ENCODE assay signal across 7 mouse cellular contexts in genomic region chr5:129019497-129020299, GRCm38 (mm10). TPM values are rescaled to one million over a fixed set of nuclear protein-coding genes. Genes with fewer than 3 reads are reported as not detected.
DNase-seq lines count a peak whose midpoint lies in the region; ATAC-seq lines count a peak whose summit lies in the region.

TSS of gene Ran (plus strand) at chr5:129020069.

- H3K4me1 ChIP-seq in intestine, embryonic 16.5 days (ENCODE audit: control insufficient read depth, insufficient read depth, low read length), result peaks cover 16% of the 10 kb centered on the region
- peaks cover 6% of the 10 kb centered on the region for H3K4me1 ChIP-seq in midbrain, embryonic 11.5 days (ENCODE audit: control insufficient read depth, insufficient read depth, low read length)

- H3K4me3 ChIP-seq in intestine, embryonic 16.5 days (ENCODE audit: low read length), result peak within 1 kb of the TSS; percentile 83
- peak within 1 kb of the TSS; percentile 95 for H3K4me3 ChIP-seq in midbrain, embryonic 11.5 days (ENCODE audit: low read depth, low read length)

- ATAC-seq in intestine, embryonic 16.5 days, result peak; percentile 95
- peak; percentile 91 for ATAC-seq in midbrain, embryonic 11.5 days (ENCODE audit: low FRiP score)

- peaks cover 3% of the 10 kb centered on the region for H3K36me3 ChIP-seq in intestine, embryonic 16.5 days (ENCODE audit: control insufficient read depth, insufficient read depth, low read length)
- H3K36me3 ChIP-seq in midbrain, embryonic 11.5 days (ENCODE audit: control insufficient read depth, insufficient read depth, low read length), result peaks cover 3% of the 10 kb centered on the region; the same call in 1 of the 2 replicates

- no peaks in the 10 kb centered on the region for H3K9me3 ChIP-seq in intestine, embryonic 16.5 days (ENCODE audit: control insufficient read depth, low read length)
- H3K9me3 ChIP-seq in midbrain, embryonic 11.5 days (ENCODE audit: control insufficient read depth, low read length), result no peaks in the 10 kb centered on the region

- no peaks in the 10 kb centered on the region for H3K27me3 ChIP-seq in intestine, embryonic 16.5 days (replicated peaks; ENCODE audit: control insufficient read depth, insufficient read depth, low read length)
- H3K27me3 ChIP-seq in midbrain, embryonic 11.5 days (ENCODE audit: control insufficient read depth, insufficient read depth, low read length), result no peaks in the 10 kb centered on the region

- under 1% methylated on average over 101 of the region's 102 CpGs for WGBS in intestine, embryonic 16.5 days
- under 1% methylated on average over 77 of the region's 102 CpGs for WGBS in midbrain, embryonic 11.5 days

- intact Hi-C loops in left cerebral cortex, postnatal 36 days (cut with DNase I), result no loop called here

- DNase-seq in adrenal gland, adult 2 months, result peak; percentile 98
- peak; percentile 93 for DNase-seq in embryo, embryonic 11.5 days (ENCODE audit: low read depth, low spot score)
- peak; percentile 94 for DNase-seq in gastrocnemius, postnatal 4 days (ENCODE audit: low spot score in 2 of 2)
- DNase-seq in left cerebral cortex, postnatal 36 days (ENCODE audit: low spot score in 2 of 2), result peak; percentile 95 to 97
- DNase-seq in midbrain, embryonic 11.5 days (ENCODE audit: low spot score, missing footprints), result peak; percentile 100
- peak; percentile 93 for DNase-seq in skeletal muscle tissue, adult 2 months (ENCODE audit: low read depth, low spot score)

- peak within 1 kb of the TSS; percentile 96 for H3K27ac ChIP-seq in intestine, embryonic 16.5 days (ENCODE audit: low read length)
- peak within 1 kb of the TSS; percentile 97 for H3K27ac ChIP-seq in midbrain, embryonic 11.5 days (ENCODE audit: low read depth, low read length)

- H3K4me2 ChIP-seq in intestine, embryonic 16.5 days (ENCODE audit: low read depth, low read length), result peak within 1 kb of the TSS; percentile 62
- peak within 1 kb of the TSS; percentile 88 for H3K4me2 ChIP-seq in midbrain, embryonic 11.5 days

- H3K9ac ChIP-seq in intestine, embryonic 16.5 days (ENCODE audit: low read depth, low read length), result peak within 1 kb of the TSS; percentile 92
- H3K9ac ChIP-seq in midbrain, embryonic 11.5 days (ENCODE audit: low read length), result peak within 1 kb of the TSS; percentile 99

RNA-seq across cellular contexts. Expression of gene Ran, which starts in this region (rescaled TPM):
- 100 to 1,000 TPM; 191 to 217 TPM for total RNA-seq in adrenal gland, adult 2 months (2021)
- polyA plus RNA-seq in adrenal gland, adult 2 months (2012; rRNA removed), result 53.7 and 71.2 TPM in 2 replicates
- 100 to 1,000 TPM; 105 to 111 TPM for total RNA-seq in gastrocnemius, postnatal 4 days (2021)
- polyA plus RNA-seq in intestine, embryonic 16.5 days (2015; fragmentation: Nextera tagmentation; extraction: Ambion mirVana), result 437 and 508 TPM in 2 replicates
- total RNA-seq in left cerebral cortex, postnatal 36 days (2021), result 100 to 1,000 TPM; 144 to 159 TPM
- 948 and 951 TPM in 2 replicates for polyA plus RNA-seq in midbrain, embryonic 11.5 days (2014; fragmentation: Nextera tagmentation; extraction: Ambion mirVana)

Comparison
In these comparisons a context has a peak if more than half of its experiments do, and no peak if none do; other contexts are left out.
1. Peak in every context shown above with its lines: DNase-seq, ATAC-seq, H3K4me3 ChIP-seq and H3K27ac ChIP-seq.